Comparison of ENCODE assay signal across 11 mouse cellular contexts in genomic region chr13:36612785-36613750, GRCm38 (mm10).
DNase-seq lines count a peak whose midpoint lies in the region; ATAC-seq and TF ChIP-seq lines count a peak whose summit lies in the region.
"Had no signal": no experiment of that assay in that cellular context is flagged by ENCODE, and none has a peak within 500 bp of the region (broad histone marks: within the 10 kb centered on the region; RNA-seq: fewer than 3 reads in every experiment).

No protein-coding gene starts in this region.

- WGBS in forebrain, embryonic 12.5 days = 18% methylated on average over 23 of the region's 23 CpGs
- WGBS in midbrain, postnatal 0 days = 7% methylated on average over 23 of the region's 23 CpGs
- 66% methylated on average over 23 of the region's 23 CpGs for WGBS in kidney, embryonic 15.5 days

- no peaks in the 10 kb centered on the region for H3K9me3 ChIP-seq in forebrain, embryonic 12.5 days
- H3K9me3 ChIP-seq in midbrain, postnatal 0 days (ENCODE audit: low read length) = no peaks in the 10 kb centered on the region
- no peaks in the 10 kb centered on the region for H3K9me3 ChIP-seq in kidney, embryonic 15.5 days (replicated peaks)
- H3K9me3 ChIP-seq: heart, embryonic 15.5 days; lung, embryonic 15.5 days had no signal

- H3K4me1 ChIP-seq in forebrain, embryonic 12.5 days = peaks cover 10% of the 10 kb centered on the region
- 0 out of 2 replicates have a peak, but pooled peaks cover 2% of the 10 kb centered on the region for H3K4me1 ChIP-seq in midbrain, postnatal 0 days (ENCODE audit: insufficient read depth, low read length)
- H3K4me1 ChIP-seq in kidney, embryonic 15.5 days = no peaks in the 10 kb centered on the region
- H3K4me1 ChIP-seq: heart, embryonic 15.5 days; lung, embryonic 15.5 days had no signal

- H3K36me3 ChIP-seq in forebrain, embryonic 12.5 days (replicated peaks) = no peaks in the 10 kb centered on the region
- no peaks in the 10 kb centered on the region for H3K36me3 ChIP-seq in midbrain, postnatal 0 days (ENCODE audit: insufficient read depth, low read length)
- H3K36me3 ChIP-seq in kidney, embryonic 15.5 days = no peaks in the 10 kb centered on the region
- H3K36me3 ChIP-seq: heart, embryonic 15.5 days; lung, embryonic 15.5 days had no signal

- peak overlapping the region; percentile 53; the same call in 1 of the 2 replicates for H3K9ac ChIP-seq in forebrain, embryonic 12.5 days
- H3K9ac ChIP-seq in midbrain, postnatal 0 days (replicated peaks; ENCODE audit: low read length, poor library complexity, severe bottlenecking) = peak overlapping the region; percentile 39; the same call in 1 of the 2 replicates
- H3K9ac ChIP-seq in kidney, embryonic 15.5 days = no peak overlapping the region
- H3K9ac ChIP-seq: heart, embryonic 15.5 days; lung, embryonic 15.5 days had no signal

- ATAC-seq in forebrain, embryonic 12.5 days (ENCODE audit: low FRiP score) = peak; percentile 81
- peak; percentile 82 for ATAC-seq in midbrain, postnatal 0 days (ENCODE audit: low FRiP score)
- no peak for ATAC-seq in kidney, embryonic 15.5 days (replicated peaks; ENCODE audit: low FRiP score)
- ATAC-seq: CD4-positive, CD25-positive, alpha-beta regulatory T cell, adult 4 months had no signal

- H3K27ac ChIP-seq in forebrain, embryonic 12.5 days = peak overlapping the region; percentile 69
- H3K27ac ChIP-seq in midbrain, postnatal 0 days (ENCODE audit: low read depth, low read length) = peak overlapping the region; percentile 77
- H3K27ac ChIP-seq in kidney, embryonic 15.5 days = no peak overlapping the region
- H3K27ac ChIP-seq: heart, embryonic 15.5 days; lung, embryonic 15.5 days had no signal

- peak overlapping the region; percentile 53 for H3K4me2 ChIP-seq in forebrain, embryonic 12.5 days
- H3K4me2 ChIP-seq in midbrain, postnatal 0 days (ENCODE audit: low read depth, low read length, poor library complexity, severe bottlenecking) = peak overlapping the region; percentile 50
- no peak overlapping the region for H3K4me2 ChIP-seq in kidney, embryonic 15.5 days
- H3K4me2 ChIP-seq: heart, embryonic 15.5 days; lung, embryonic 15.5 days had no signal

- no peak for TF ChIP-seq CTCF in midbrain, postnatal 0 days (IDR thresholded peaks at IDR 0.05)

- peak; percentile 9 for DNase-seq in cerebellum, adult 11 months
- DNase-seq in layer of hippocampus, adult 9-11 months = peak; percentile 27
- peak; percentile 70 for DNase-seq in midbrain, postnatal 0 days (ENCODE audit: low spot score)
- DNase-seq in urinary bladder, postnatal 36 days (ENCODE audit: low spot score in 2 of 2) = no peak
- DNase-seq in adipocyte (ENCODE audit: low spot score) = no peak
- no peak for DNase-seq in spleen, postnatal 4 days (ENCODE audit: low spot score in 2 of 2)

- H3K4me3 ChIP-seq in forebrain, embryonic 12.5 days (replicated peaks) = peak overlapping the region; percentile 27
- H3K4me3 ChIP-seq in midbrain, postnatal 0 days (ENCODE audit: low read depth, low read length) = peak overlapping the region; percentile 22
- H3K4me3 ChIP-seq in kidney, embryonic 15.5 days (replicated peaks) = no peak overlapping the region
- H3K4me3 ChIP-seq: heart, embryonic 15.5 days; lung, embryonic 15.5 days had no signal

- H3K27me3 ChIP-seq in forebrain, embryonic 12.5 days = no peaks in the 10 kb centered on the region
- no peaks in the 10 kb centered on the region for H3K27me3 ChIP-seq in midbrain, postnatal 0 days (ENCODE audit: insufficient read depth, low read length)
- no peaks in the 10 kb centered on the region for H3K27me3 ChIP-seq in kidney, embryonic 15.5 days
- H3K27me3 ChIP-seq: lung, embryonic 15.5 days had no signal

Comparison
In these comparisons a context has a peak if more than half of its experiments do, and no peak if none do; other contexts are left out.
1. DNase-seq: peak in cerebellum, adult 11 months (single experiment), layer of hippocampus, adult 9-11 months (single experiment) and midbrain, postnatal 0 days (single experiment); none in urinary bladder, postnatal 36 days (0 of 2), adipocyte (single experiment) and spleen, postnatal 4 days (0 of 2).